Mouse (Mus musculus): ENCODE data around the gene Ankrd11. TPM values are rescaled to one million over a fixed set of nuclear protein-coding genes. Genes with fewer than 3 reads are reported as not detected.

Ankrd11 gene
- total RNA-seq, 1 experiment from 2014 or later, result 90.9 TPM

DNA sequence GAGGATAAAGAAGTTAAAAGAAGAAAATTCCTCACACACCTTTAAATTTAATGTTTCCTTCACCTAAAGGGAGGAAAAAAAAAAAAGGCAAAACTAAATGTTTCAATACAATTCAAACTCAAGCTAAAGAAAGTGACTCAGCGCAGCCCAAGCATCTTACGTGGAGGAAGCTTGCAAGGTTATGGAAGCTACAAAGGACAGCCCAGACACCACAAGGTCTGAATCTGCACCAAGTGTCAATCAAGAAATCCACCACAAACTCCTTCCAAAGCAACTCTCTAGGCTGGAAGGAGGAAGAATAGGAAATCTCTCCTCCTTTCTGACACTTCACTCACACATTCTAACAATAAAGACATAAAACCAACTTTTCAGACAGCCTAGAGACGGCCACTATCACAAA is 62.7 kb downstream of the Ankrd11 start:
- ATAC-seq (replicated peaks; ENCODE audit: low read depth, poor library complexity, severe bottlenecking), result peak; percentile 67

DNA sequence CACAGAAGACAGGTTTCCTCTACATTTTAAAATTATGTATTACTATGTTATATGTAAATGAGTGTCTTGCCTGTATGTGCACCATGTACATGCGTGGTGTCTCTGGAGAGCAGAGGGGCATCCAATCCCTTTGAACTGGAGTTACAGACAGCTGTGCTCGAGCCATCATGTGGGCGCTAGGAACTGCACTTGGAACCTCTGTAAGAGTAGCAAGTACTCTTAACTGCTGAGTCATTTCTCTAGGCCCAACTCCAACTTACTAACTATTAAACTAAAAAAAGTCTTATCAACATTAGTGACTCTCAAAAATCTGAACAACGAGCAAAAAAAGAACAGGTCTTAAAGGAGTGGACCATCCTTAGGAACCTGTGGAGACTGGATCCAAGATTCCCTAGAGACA is 66.0 kb downstream of the Ankrd11 start:
- no peak for ATAC-seq (replicated peaks; ENCODE audit: low read depth, poor library complexity, severe bottlenecking)

DNA sequence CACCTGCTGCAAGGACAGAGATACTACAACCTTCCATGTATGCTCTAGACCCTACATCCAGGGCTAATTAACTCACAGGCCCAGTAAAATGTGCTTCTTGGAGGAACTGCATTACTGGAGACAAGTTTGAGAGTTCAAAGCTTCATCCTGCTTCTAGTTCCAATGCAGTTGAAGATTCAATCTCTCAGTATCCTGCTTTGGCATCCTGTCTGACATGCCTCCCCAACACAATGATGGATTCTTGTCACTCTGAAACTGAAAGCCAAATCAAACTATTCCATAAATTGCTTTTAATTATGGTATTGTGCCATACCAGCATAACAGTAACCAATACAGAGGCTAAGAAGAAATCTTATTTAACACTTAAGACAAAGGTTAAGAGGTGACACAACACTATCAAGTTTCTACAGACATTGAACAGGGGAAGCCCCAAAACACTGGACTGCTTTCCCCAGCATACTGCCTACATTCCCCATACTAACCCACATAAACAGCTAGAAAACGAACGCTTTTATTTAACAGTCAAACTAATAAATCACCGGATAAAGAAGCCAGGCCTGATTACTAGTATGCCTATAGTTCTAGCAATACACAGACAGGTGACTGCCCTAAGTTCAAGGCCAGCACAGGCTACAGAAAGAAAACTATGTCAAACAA is 72.0 kb downstream of the Ankrd11 start:
- ATAC-seq (replicated peaks; ENCODE audit: low read depth, poor library complexity, severe bottlenecking), result no peak

DNA sequence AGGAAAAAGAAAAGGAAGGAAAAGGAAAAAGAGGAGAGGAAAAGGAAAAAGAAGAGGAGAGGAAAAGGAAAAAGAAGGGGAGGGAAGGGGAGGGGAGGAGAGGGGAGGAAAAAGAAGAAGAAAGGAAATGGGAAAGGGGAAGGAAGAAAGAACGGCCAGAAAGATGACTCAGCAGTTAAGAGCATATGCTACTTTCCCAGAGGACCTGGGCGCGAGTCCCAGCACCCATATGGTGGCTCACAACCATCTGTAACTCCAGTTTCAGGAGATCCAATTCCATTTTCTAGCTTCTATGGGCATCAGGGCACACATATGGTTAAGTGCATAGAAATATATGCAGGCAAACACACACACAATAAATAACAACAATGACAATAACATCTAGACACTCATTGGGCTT is 73.9 kb downstream of the Ankrd11 start:
- ATAC-seq (replicated peaks; ENCODE audit: low read depth, poor library complexity, severe bottlenecking), result no peak

DNA sequence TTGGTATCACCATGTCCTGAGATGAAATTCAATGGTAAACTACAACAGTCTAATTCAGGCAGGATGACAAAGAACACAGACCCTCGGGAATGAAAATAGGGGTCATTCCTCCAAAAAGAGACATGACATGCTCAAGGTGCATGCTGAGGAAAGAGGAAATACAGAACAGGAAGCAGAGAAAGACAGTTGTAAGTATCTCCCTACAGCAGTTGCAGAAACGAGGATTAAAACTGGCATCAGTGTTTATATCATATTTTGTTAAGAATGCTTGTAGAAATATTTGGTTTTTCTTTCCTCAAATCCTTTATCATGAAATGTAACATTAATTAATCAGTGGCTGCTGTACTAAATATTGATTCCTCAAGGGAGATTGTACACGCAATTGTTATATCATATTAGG is 75.4 kb downstream of the Ankrd11 start:
- ATAC-seq (replicated peaks; ENCODE audit: low read depth, poor library complexity, severe bottlenecking), result no peak

DNA sequence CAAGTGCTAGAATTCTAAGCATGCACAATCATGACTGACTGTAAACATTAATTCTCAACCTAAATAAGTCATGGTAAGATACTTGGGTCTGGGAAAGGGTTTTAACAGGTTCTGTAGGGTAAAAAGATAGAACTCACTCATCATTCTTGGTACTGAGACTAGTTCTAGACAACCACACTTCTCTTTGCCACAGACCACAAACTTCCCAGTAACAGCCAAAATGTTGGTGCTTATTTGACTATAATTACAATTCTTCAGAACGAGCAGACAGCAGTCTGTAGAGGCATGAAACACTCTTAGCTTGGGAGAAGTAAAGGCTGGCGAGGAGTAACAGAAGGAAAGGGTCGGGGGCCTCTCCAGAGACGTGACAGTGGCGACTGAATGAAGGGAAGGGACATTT is 80.0 kb downstream of the Ankrd11 start:
- no peak for ATAC-seq (replicated peaks; ENCODE audit: low read depth, poor library complexity, severe bottlenecking)

DNA sequence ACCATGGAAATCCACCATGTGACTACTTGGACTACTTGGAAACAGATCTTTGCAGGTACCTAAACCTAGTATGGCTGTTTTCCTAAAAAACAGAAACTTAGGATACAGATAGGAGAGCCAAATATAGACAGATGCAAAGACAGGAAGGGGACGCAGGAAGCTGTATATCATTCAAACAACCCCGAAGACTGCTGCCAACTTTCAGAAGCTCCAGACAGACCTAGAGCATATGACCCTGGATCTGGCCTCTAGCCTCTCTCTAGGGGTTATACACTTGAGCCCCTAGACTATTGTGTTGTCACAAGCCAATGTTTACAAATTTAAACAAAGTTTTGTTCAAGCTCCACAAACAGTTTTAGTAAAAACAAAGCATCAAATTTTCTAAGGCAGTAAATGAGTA is 80.6 kb downstream of the Ankrd11 start:
- ATAC-seq (replicated peaks; ENCODE audit: low read depth, poor library complexity, severe bottlenecking), result 0 out of 2 replicates have a peak, but pooled peaks have one; percentile 17

DNA sequence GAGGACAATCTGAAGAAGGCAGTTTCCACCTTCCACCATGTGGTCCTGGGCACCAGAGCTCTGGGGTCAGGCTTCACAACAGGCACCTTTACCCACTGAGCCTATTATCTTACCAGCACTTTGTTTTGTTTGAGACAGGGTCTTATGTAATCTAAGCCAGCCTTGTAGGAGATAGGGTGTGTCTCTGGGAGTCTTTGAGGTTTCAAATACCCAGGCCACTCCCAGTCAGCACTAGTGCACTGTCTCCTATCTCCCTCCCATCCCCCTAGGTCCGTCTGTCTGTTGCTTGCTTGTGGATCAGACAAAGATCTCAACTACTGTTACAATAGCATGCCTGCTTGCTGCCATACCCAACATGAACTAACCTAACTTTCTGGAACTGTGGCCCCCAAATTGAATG is 81.1 kb downstream of the Ankrd11 start:
- ATAC-seq (replicated peaks; ENCODE audit: low read depth, poor library complexity, severe bottlenecking), result peak; percentile 82

DNA sequence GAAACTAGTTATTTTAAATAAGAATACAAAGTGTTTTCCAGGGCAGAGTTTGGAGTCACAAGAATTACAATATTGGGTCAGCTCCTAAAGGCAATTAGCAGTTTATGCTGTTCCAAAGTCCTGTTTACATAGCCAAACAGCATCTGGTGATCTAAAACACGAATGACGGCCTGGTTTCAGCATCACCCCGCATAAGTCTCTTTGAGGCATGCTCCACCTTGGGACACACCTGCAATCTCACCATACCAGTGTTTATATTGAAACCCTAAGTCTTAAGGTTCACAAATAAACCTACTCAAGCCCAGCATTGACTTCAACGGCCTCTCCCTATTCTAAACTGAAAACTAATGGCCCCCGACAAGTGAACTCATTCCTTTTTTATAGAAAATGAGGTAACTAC is 81.8 kb downstream of the Ankrd11 start:
- no peak for ATAC-seq (replicated peaks; ENCODE audit: low read depth, poor library complexity, severe bottlenecking)

DNA sequence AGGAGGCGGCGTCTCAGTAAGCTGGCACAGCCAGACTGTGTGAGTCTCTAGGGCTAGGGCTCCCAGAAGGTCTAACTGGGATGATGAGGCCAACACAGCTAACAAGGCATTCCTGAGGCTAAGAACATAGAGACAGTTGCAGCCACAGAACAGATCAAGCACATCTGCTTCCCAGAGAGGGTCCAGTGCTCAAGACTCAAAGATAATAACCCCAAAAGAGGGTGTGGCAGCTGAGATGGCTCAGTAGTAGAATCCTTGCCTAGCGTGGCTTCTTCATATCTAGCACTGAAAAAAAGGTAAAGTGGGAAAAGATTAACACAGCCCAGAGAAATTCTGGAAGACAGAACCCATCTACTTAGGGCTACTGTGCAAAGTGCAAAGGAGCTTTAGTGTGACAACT is 86.1 kb downstream of the Ankrd11 start:
- peak; percentile 13; the same call in 1 of the 2 replicates for ATAC-seq (replicated peaks; ENCODE audit: low read depth, poor library complexity, severe bottlenecking)

DNA sequence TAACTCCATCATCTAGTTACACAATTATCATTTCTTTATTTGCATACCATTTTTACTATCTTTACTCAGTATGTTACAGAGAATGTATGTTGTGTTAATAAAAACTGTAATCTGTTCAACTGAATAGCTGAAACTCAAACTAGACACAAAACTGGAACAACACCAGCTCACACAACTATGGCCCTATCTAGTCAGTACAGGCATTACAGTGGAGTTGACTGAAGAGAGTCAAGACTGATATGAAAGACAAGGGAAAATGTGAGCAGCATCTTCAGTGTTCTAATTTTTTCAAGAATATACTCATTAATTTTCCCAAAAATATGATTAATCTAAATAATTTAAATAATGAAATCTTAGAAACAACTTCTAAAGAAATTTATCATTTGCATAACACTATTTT is 86.9 kb downstream of the Ankrd11 start:
- no peak for ATAC-seq (replicated peaks; ENCODE audit: low read depth, poor library complexity, severe bottlenecking)

DNA sequence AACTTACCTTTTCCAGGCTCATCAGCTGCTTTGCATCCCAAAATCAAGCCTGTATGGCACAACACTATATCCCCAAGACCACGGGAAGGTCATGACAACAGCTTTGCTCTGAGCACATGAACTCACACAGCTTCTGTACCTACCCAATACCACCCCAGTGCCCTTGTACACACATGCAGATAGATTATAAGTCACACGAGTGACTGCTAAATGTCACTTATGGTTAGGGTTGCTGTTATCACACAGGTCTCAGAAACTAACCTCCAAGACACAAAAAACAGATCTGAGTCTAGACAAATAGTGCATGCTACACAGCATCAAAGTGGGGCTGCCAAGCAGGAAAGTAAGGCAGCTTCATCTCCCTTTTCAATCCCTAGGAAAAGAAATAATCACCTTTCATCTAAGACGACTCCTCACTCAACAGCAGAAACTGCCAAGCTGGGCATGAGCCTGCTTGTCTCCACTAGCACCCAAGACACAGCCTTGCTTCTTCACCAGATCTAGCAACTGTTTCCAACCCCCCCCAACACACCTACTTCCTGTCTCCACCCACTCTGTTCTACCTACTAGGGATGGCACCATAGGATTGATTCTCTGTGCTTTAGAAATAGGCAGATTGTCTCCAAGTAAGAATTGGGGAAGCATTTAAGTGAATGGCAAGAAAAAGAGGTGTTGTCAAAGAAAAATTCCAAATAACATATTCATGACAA is 87.8 kb downstream of the Ankrd11 start:
- ATAC-seq (replicated peaks; ENCODE audit: low read depth, poor library complexity, severe bottlenecking), result no peak

DNA sequence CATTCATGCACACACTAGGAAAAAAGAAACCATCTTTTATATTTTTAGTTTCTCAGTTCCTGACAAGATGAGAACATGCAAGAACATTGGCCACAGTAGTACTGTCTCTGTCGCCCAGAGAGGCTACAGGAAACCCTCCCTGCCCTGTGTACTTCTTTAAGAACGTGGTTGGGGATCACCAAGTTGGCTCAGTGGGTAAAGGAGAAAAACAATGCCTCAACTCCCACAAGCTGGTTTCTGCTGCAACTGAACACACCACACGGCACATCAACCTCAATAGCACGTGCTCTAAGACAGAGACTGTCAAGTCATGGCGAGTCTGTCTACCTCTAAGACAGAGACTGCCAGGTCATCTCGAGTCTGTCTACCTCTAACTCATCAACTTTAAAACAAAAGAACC is 89.0 kb downstream of the Ankrd11 start:
- peak; percentile 44 for ATAC-seq (replicated peaks; ENCODE audit: low read depth, poor library complexity, severe bottlenecking)

DNA sequence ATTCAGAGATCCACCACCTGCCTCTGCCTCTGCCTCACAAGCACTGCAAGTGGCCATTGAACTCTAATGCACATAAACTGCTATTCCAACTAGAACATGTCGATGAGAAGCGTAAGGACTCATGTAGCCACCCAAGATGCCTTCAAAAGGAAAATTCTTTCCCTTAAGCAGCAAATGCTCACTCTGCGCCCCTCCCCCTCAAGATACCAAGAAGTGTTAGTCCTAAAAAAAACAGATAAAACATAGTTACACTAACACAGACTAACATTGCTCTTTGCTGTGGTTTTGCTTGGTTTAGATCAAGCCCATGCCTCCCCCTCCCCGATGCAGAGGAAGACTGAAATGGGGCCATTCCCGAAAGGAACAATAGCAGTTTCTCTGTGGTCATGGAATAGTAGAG is 90.6 kb downstream of the Ankrd11 start:
- ATAC-seq (replicated peaks; ENCODE audit: low read depth, poor library complexity, severe bottlenecking), result no peak

DNA sequence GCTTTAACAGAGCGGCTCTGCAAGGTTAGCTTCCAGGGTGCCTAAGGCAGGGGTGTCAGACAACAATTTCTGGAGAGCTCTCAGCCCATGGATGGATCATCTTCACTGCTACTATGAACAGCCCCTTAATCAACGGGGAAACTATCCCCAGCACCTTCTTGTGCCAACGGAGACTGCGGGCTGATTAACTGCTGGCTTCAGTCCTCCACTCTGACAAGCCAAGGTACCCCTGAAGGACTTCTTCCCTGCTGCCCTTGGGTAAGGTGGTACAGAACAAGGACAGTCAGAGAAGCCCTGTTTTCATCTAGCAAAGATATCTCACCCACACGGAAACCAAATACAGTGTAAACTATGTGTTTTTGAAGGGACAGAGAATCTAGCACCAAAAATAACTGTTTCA is 92.4 kb downstream of the Ankrd11 start:
- no peak for ATAC-seq (replicated peaks; ENCODE audit: low read depth, poor library complexity, severe bottlenecking)

DNA sequence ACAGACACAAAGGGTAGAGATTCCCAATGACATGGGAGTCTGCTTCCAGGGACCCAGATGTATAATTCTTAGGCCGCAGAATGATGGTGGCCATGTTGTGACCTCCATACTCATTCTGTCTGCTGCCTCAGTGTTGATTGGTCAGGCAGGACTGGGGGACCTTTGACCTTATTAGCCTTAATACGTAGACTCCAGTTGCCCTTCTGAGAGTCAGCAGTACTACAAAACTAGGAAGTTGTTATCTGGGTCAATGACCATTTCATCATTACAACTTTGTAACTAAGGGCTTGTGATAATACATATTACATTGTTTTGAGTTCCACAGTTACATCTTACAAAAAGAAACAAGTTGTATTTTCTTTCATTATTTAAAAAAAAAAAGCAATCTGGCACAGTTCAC is 96.3 kb downstream of the Ankrd11 start:
- ATAC-seq (replicated peaks; ENCODE audit: low read depth, poor library complexity, severe bottlenecking), result no peak

DNA sequence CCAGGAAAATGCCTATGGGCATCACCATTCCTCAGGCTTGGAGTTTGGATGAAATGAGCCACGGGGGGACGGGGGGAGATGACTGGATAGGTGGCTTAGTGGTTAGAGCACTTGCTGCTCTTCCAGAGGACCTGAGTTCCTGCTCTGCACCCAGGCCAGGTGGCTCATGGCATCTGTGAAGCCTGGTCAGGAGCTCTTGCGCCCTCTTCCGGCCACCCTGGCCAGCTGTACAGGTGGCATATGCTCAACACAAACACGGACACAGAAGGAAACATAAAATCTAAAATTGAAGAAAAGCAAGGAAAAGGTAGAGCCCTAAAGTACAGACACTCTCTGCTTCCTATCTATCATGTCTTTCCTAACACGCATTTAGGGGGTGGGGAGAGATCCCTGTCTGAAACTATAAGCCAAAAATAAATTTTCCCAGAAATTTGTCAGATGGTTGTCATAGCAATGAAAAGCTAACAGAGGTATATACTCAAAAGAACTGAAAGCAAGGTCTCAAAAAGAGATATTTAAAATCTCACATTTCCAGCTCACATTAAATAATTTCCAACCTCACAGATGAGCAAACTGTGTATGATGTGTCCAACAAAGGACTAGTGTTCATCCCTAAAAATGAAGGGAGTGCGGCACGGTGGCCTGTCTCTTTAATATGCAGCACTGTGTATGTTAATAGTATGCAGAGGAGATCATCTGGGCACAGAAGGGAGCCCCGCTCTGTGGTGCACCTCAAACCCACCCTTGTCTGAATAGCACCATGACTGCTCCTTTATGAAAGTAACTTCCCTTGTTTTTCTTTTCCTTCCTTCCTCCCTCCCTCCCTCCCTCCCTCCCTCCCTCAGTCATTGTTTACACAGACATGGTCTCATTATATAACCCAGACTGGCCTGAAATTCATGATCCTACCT is 99.0 kb downstream of the Ankrd11 start:
- peak; percentile 70 for ATAC-seq (replicated peaks; ENCODE audit: low read depth, poor library complexity, severe bottlenecking)

DNA sequence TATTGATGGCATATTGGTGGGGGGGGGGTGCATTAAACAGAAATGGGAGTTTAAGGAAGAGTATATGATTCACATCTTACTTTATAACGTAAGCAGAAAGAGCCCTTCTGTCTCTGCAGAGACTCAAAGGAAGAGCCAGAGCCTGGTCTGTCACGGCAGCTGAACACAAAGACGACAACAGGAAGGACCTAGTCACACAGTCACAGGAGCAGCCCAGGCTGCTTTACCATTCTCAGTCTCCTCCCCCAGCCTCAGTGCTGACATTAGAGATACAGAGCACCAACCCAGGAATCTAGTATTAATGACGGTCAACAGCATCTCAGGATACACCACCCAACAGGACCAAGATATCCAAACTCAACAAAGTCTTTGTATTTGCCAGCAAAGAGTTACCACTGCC is 103.5 kb downstream of the Ankrd11 start:
- ATAC-seq (replicated peaks; ENCODE audit: low read depth, poor library complexity, severe bottlenecking), result peak; percentile 42; the same call in 1 of the 2 replicates

DNA sequence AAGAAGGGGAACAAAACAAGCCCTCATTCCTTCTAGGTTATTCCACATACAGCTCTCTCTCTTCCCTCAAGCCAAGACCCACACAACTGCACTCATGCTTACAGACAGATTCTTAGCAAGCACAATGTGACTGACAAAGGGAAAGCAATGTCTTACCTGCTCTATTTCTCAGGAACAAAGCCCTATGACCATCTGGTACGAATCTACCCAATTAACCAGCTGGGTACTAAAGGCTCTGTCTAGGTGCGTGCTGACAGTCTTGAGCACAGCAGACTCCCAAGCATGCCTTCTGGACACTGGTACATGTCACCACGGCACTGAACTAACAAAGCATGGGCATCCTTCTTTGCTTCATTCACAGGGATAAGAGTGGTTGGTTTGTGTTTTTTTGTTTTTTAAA is 103.9 kb downstream of the Ankrd11 start:
- no peak for ATAC-seq (replicated peaks; ENCODE audit: low read depth, poor library complexity, severe bottlenecking)

DNA sequence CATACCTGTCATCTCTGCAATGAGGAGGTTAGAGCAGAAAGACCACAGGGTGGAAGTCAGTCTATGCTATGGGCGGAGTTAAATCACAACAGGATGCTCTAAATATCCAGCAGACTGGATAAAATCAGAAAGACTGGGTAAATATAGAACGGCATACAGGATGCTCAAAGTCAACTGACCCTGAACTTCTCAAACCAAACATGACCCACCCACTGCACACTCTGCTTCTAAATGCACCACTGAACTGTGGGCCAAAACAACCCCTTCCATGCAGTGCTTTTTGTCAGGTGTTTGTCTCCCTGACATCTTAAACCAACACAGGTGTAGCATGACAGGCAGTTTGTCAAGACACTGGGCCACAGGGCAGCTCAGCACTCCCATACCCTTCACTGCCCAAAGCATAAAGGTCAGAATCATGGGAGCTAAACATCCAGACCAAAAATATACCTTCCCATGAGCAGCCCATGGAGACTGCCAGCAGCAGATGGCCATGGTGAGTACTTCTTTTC is 104.5 kb downstream of the Ankrd11 start:
- ATAC-seq (replicated peaks; ENCODE audit: low read depth, poor library complexity, severe bottlenecking), result no peak

DNA sequence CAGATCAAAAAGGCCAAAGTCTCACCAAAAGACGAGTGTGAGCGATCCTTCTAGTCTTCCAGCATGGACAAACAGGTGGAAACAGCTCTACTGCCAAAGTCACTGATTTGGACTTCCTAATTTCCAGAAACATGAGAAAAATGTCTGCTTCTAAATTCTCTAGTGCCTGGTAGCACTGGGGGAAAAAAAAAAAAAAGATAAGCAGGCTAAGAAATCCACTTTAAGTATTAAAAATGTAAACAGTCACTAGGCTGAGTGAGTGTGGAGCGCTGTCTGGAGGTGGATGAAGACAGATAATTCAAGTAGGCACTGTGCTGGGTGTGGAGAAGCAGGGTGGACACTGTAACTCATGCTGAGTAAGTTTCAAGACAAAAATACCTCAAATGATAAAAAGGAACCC is 106.2 kb downstream of the Ankrd11 start:
- ATAC-seq (replicated peaks; ENCODE audit: low read depth, poor library complexity, severe bottlenecking), result no peak

Measured in common myeloid progenitor, adult 5-6 weeks (primary cell).